Mouse (Mus musculus): ENCODE data around the gene Tapbp. TPM values are rescaled to one million over a fixed set of nuclear protein-coding genes. Genes with fewer than 3 reads are reported as not detected.

Tapbp gene
- total RNA-seq, 2 experiments from 2014 or later: 23.3 to 35.7 TPM

GRCm38 (mm10) chr17:33955555-33956214 lies 40.0 kb downstream of the Tapbp start, which contains the start of the genes Vps52 and Rps18:
Gene Vps52 (plus strand): TSS chr17:33955812.
Gene Rps18 (minus strand): TSS chr17:33956001.
- DNase-seq (ENCODE audit: low spot score in 2 of 2): peak; percentile 97 to 99
- intact Hi-C loops (cut with DNase I): loop anchor here (5.0 kb wide), 1 partner anchor 67 kb away; the partner anchor contains the start of gene Ring1

- no peak for DNase-seq (ENCODE audit: low spot score in 2 of 2)
- intact Hi-C loops (cut with DNase I): loop anchor here (5.0 kb wide), 1 partner anchor 66 kb away; the partner anchor contains the start of gene Ring1
These were observed 40.6 kb downstream of the Tapbp start for GRCm38 (mm10) chr17:33956336-33956735.

GRCm38 (mm10) chr17:33957493-33957892 lies 41.8 kb downstream of the Tapbp start:
- intact Hi-C loops (cut with DNase I): loop anchor here (5.0 kb wide), 1 partner anchor 65 kb away; the partner anchor contains the start of gene Ring1
- DNase-seq (ENCODE audit: low spot score in 2 of 2): no peak

DNA sequence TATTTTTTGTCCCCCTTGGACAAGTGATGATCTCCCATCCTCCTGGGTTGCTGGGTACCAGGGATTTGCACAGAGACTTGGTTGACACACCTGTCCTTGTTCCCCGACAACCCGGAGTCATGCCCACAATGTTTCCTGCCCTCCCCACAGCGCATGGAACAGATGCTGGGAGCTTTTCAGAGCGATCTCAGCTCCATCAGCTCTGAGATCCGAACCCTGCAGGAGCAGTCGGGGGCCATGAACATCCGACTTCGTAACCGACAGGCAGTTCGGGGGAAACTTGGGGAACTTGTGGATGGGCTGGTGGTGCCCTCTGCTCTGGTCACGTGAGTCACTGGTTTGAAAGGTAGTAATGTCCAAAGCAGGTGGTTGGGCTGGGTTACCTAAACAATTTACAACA lies 42.8 kb downstream of the Tapbp start:
- peak in 1 of 2 experiments; percentile 2 for DNase-seq (ENCODE audit: low spot score in 2 of 2)
- intact Hi-C loops (cut with DNase I): loop anchor here (5.0 kb wide), 1 partner anchor 64 kb away; the partner anchor contains the start of gene Ring1

DNA sequence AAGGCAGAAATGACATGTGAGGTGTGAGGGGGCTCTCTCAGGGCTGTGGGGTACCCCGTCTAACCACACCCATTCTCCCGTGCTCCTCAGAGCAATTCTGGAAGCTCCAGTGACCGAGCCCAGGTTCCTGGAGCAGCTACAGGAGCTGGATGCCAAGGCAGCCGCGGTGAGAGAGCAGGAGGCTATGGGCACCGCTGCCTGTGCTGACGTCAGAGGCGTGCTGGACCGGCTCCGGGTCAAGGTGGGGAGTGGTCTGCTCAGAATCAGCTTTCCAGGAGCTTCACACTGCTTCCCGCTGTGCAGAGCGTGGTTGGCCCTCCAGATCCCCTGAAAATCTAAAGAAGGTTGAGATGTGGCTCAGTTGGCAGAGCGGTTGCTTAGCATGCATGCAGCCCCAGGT lies 43.4 kb downstream of the Tapbp start:
- peak in 1 of 2 experiments; percentile 12 for DNase-seq (ENCODE audit: low spot score in 2 of 2)
- intact Hi-C loops (cut with DNase I): loop anchor here (5.0 kb wide), 1 partner anchor 63 kb away; the partner anchor contains the start of gene Ring1

- intact Hi-C loops (cut with DNase I): loop anchor here (2.0 to 5.0 kb wide), 2 partner anchors 62 to 1319 kb away; partner anchors contain the start of gene Ring1
- DNase-seq (ENCODE audit: low spot score in 2 of 2): no peak
These were observed 44.2 kb downstream of the Tapbp start for GRCm38 (mm10) chr17:33959948-33960347.

- DNase-seq (ENCODE audit: low spot score in 2 of 2): peak in 1 of 2 experiments; percentile 2
- intact Hi-C loops (cut with DNase I): no loop called here
These were observed 47.2 kb downstream of the Tapbp start for GRCm38 (mm10) chr17:33962876-33963275.

DNA sequence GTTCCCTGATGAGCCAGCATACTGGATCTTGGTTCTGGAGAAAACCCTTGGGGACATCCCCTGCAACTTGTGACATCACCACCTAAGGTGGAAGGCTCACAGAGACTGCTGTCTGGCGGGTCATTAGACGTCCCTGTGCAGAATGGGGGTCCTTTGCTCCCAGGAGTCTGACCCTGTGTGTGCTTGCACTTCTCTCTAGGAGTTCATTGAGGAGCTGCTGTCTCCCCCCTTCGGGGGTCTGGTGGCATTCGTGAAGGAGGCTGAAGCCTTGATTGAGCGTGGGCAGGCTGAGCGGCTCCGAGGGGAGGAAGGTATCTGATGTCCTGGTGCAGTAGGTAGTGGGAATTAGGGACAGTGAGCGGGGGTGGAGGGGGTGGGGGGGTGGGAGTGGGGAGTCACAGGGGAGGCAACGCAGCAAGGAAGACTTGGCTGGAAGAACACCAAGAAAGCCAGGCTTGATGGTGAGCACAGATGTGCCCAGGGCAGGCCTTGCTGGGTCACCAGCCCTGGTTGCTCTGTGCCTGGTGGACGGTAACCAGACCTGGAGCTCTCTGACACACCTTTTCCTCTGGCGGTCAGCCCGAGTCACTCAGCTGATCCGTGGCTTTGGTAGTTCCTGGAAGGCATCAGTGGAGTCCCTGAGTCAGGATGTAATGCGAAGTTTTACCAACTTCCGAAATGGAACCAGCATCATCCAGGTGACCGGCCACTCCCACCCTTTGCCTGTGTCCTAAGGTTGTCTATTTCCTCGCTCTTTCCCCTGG lies 49.6 kb downstream of the Tapbp start:
- DNase-seq (ENCODE audit: low spot score in 2 of 2): peak in 1 of 2 experiments; percentile 3
- intact Hi-C loops (cut with DNase I): no loop called here

DNA sequence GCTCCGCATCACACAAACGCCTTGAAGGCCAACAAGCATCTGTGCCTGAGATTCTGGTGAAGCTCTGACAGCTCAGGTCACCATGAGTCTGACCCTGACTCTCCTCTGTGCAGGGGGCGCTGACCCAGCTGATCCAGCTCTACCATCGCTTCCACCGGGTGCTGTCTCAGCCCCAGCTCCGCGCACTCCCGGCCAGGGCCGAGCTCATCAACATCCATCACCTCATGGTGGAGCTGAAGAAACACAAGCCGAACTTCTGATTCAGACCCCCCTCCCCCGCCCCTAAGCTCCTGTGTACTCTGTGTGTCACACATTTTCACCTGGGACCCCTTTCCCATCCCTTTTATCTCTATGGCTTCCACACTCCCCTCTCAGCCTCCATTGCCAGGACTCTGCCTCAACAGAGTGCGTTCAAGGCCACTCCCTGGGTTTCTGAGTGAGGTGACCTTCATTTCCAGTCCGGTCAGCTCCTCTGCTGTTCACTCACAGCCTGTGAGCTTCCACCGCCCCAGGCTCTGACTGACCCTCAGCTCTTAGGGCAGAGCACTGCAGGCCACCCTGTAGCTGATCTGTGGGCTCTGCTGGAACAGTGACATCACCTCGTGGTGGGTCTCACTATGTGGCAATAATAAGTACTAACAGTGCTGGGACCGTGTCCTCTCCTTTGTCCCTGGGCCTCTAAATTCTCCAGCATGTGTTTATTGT lies 50.3 kb downstream of the Tapbp start:
- intact Hi-C loops (cut with DNase I): loop anchor here (1.0 kb wide), 1 partner anchor 1336 kb away; no protein-coding TSS in a partner anchor

DNA sequence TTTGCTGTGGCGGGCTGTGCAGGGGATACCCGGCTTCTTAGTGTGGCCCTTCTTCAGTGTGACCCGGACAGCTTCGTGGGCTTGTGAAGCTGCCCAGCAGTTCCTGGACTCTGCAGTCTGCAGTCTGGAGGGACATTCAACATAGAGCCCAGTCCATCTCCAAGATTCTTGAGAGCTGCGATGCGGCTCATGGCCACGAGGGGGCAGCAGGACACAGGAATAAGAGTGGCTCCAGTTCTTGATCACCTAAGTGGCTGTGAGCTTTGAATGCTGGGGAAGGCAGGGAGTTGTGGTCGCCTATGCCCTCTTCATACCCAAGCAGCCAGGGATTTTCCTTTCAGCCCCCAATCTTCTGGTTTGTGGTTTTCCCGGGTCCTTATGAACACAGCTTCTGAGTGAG lies 52.8 kb downstream of the Tapbp start:
- peak; percentile 77 to 85 for DNase-seq (ENCODE audit: low spot score in 2 of 2)
- intact Hi-C loops (cut with DNase I): no loop called here

More for the DNA sequence above, 50.3 kb downstream of the Tapbp start:
- DNase-seq (ENCODE audit: low spot score in 2 of 2): peak in 1 of 2 experiments; percentile 3

GRCm38 (mm10) chr17:33968927-33969326 lies 53.2 kb downstream of the Tapbp start:
- intact Hi-C loops (cut with DNase I): no loop called here
- no peak for DNase-seq (ENCODE audit: low spot score in 2 of 2)

DNA sequence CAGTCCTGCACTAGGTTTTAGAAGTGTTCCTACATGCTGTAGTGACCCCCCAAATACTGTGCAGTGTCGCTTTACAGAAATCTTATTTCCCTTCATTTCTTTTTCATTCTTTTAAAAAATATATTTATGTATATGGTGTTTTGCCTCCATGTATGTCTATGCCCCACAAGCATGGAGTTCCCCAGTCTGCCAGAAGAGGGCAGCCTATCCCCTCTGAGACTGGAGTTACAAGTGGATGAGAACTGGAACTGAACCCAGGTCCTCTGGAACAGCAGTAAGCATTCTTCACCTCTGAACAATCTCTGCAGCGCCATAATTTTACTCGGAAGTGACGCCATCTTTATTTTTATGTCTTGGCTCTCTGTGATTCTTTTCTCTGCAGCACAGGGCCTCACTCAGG lies 53.7 kb downstream of the Tapbp start:
- intact Hi-C loops (cut with DNase I): no loop called here

GRCm38 (mm10) chr17:33972691-33973090 lies 57.0 kb downstream of the Tapbp start:
- DNase-seq (ENCODE audit: low spot score in 2 of 2): no peak
- intact Hi-C loops (cut with DNase I): loop anchor here (2.0 kb wide), 1 partner anchor 1298 kb away; no protein-coding TSS in a partner anchor

More for the DNA sequence above, 53.7 kb downstream of the Tapbp start:
- no peak for DNase-seq (ENCODE audit: low spot score in 2 of 2)

GRCm38 (mm10) chr17:33973572-33973971 lies 57.9 kb downstream of the Tapbp start:
- intact Hi-C loops (cut with DNase I): loop anchor here (2.0 kb wide), 1 partner anchor 1297 kb away; no protein-coding TSS in a partner anchor
- DNase-seq (ENCODE audit: low spot score in 2 of 2): no peak

DNA sequence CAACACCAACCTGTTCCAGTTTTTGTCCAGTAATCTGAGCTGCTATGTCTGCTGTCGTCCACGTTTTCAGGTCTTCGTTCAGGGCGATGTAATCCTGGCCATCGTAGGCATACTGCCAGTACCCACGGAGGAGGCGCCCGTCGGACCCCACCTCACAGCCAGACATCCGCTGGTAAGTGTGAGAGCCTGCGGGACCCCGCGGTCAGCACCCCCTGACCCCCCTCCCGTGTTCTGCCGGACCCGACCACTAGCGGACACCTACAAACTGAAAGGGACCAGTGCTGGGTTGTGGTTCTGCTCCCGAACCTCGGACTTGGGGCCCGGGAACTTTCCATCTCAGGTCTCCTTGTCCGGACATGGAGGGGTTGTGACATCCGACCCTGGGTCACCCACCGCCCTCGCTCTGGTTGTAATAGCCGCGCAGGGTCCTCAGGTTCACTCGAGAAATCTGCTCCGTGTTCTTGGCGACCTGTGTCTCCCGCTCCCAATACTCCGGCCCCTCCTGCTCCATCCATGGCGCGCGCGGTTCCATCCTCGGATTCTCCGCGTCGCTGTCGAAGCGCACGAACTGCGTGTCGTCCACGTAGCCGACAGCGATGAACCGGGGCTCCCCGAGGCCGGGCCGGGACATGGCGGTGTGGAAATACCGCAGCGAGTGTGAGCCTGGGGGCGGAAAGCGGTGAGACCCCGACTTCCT lies 62.3 kb downstream of the Tapbp start:
- intact Hi-C loops (cut with DNase I): no loop called here
- DNase-seq (ENCODE audit: low spot score in 2 of 2): no peak

DNA sequence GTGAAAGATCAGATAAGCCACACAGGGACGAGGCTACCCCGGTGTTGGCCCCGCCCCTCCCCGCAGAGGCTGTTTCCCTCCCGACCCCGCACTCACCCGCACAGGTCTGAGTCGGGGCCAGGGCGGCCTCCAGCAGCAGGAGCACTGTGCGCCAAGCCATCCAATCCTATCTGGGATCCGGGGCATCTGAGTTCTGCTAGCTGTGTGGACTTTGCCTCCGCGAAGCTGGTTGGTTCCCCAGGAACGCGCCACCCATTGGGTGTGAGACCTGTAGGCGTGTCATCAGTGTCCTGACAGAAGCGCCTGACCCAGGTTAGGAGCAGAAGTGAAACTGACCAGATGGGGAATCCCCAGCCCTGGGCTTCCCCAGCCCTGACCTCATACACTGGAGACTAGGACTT lies 62.9 kb downstream of the Tapbp start:
- intact Hi-C loops (cut with DNase I): no loop called here
- DNase-seq (ENCODE audit: low spot score in 2 of 2): peak in 1 of 2 experiments; percentile 65

All from left cerebral cortex, postnatal 14 days (tissue).